Mouse (Mus musculus) telencephalon, adult 2 months (tissue): ENCODE measurements around the gene Slc34a3.

ENCODE experiments used
- DNase-seq: peaks from one replicate; pipeline ENCODE4 v3.0.0-alpha.2; 2011; ENCODE audit warnings: low read depth, low spot score

Slc34a3 gene

DNA sequence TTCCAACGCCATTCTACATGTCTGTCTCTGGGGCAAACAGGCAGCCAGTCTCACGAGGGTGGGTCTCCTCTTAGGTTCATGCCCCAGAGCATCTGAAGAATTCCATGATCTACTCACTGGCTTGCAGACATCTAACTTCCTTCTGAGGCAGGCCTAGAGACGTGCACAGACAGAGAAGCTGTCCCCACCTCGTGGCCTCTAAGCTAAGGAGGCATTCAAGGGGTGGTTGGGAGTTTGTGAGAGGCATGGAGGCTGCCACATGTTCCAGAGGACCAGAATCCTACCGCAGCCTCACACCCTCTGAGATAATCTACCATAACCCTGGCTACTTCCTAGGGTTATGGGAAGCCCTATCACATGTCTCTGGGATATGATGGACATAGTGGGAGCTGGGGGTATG, 40.2 kb downstream of the Slc34a3 start:
- no peak for DNase-seq

- DNase-seq, result peak; percentile 66
Measured at GRCm38 (mm10) chr2:25193330-25193770, 40.8 kb downstream of the Slc34a3 start.

- DNase-seq, result no peak
Measured at GRCm38 (mm10) chr2:25187841-25188240, 46.3 kb downstream of the Slc34a3 start.

- DNase-seq, result no peak
Measured at GRCm38 (mm10) chr2:25186575-25186930, 47.6 kb downstream of the Slc34a3 start.

DNA sequence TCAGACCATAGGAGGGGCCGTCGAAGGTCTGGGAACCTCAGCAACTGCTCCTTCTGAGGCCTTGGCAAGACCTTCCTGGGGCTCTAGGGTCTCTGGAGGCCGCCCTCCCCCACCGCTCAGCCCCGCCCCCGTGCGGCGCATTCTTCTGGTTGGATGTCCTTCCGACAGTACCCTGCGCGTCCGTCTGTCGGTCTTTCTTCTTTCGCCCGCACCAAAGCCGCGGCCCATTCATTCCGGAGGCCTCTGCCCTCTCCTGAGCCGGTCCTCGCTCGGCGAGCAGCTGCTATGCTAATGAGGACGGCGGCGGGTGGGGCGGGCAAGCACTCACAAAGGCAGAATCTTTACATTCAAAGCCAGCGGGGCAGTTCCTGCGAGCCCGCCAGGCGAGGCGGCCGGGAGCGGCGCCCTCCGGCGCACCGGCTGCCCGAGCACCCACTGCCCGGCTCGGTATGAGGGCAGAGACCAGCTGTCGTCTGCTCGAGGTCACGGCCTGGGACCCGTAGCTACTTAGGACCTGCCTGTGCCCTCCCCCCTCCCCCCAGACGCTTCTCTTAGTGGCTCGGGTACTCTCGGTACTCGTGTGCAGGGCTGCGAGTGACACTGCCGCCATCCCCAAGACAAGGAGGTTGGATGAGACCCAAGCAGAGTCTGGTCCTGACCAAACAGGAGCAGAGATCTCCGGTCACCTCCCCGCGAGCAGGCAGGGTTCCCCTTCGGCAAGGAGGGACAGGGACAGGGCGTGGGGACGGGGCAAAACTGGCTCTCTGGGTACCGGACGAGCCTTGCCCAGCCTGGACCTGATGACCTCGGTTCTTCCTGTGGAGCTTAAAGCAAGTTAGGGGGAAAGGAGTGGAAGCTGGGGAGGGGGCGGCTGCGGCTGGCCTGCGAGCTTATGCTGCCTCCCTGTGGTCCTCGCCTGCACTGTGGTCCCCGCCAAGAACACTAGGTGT, 48.3 kb downstream of the Slc34a3 start:
- no peak for DNase-seq

DNA sequence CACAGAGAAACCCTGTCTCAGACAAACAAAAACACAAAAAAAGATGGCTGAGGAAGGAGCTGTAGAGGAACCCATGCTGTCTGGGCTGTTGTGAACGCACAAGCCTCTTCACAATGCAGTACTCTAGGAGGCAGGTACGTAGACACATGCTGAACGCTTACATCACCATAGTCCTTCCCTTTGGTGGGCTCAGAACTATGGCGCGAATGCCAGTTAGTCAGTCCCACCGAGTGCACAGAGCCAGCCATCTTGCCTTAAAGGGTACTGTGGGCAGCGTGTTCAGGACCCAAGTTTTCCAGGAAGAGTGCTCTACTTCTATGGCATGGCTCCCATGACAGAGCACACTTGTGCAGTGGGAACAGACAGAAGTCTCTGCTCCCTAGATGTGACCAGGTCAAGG, 49.7 kb downstream of the Slc34a3 start:
- DNase-seq, result no peak

GRCm38 (mm10) chr2:25183336-25183735, 50.8 kb downstream of the Slc34a3 start:
- no peak for DNase-seq

DNA sequence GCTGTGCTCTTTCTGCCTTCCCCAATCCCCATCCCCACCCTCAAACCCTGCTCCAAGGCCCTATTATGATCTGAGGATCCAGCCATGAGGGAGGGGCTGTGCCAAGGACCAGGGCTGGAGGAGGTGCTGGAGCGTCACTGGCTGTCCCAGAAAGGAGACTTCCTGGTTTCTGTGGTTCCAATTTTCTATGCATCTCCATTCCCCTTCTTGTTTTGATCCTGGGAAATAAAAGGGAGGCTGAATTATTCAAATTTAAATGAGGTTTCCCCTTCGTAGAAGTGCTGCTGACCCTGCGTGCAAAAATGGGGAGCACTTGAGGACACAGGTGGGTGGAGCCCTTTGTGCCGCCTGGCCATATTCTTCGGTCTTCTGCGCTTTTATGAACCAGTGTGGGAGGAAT, 51.5 kb downstream of the Slc34a3 start:
- DNase-seq, result no peak

GRCm38 (mm10) chr2:25181891-25182397, 52.2 kb downstream of the Slc34a3 start:
- no peak for DNase-seq

- DNase-seq, result no peak
Measured at GRCm38 (mm10) chr2:25180973-25181890, 52.9 kb downstream of the Slc34a3 start.

GRCm38 (mm10) chr2:25180478-25180903, 53.7 kb downstream of the Slc34a3 start, which contains the start of gene Nrarp:
Nrarp (plus strand) TSS chr2:25180758.
- peak; percentile 70 for DNase-seq

GRCm38 (mm10) chr2:25179566-25180217, 54.5 kb downstream of the Slc34a3 start:
- no peak for DNase-seq
